Mouse (Mus musculus): Measurements from ENCODE around the gene Thap7. TPM values are rescaled to one million over a fixed set of nuclear protein-coding genes. Genes with fewer than 3 reads are reported as not detected.

The Thap7 gene
- polyA plus RNA-seq (2012; rRNA removed) = 45.2 and 55.7 TPM in 2 replicates

DNA sequence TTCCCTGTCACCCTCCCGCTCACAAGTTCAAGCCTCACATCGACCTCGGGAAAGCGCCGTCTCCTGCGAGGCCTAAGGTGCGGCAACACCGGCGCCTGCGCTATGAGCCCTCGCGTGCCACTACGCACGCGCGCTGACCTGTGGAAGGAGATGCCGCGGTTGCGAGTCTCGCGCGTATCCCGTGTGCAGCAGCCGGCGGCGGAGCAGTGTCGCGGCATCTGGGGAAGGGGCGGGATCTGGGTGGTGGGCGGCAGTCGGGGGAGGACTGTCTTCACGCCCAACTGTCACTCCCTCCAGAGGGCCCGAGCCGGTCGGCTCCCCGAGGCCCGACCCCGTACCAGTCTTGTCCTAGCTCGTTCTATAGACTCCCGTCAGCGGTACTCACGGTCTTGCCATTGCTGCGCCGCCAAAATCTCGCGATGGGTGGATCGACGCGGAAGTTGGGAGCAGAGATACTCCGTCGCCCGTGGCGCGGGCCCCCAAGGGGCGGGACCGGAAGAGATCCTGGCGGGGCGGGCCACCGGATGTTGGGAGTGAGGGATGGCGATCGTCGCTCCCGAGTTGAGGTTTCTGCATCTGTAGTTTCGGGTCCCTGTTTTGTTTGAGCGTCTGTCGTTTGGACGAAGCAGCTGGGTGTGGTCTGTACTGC lies at the start of gene Thap7:
TSS of gene Thap7 (minus strand) at position 497 of the 649 bp plus-strand sequence.

GRCm38 (mm10) chr16:17561751-17562208 lies 30.8 kb upstream of the Thap7 start, which contains the start of gene P2rx6:
Gene P2rx6 (plus strand): TSS chr16:17561885.

DNA sequence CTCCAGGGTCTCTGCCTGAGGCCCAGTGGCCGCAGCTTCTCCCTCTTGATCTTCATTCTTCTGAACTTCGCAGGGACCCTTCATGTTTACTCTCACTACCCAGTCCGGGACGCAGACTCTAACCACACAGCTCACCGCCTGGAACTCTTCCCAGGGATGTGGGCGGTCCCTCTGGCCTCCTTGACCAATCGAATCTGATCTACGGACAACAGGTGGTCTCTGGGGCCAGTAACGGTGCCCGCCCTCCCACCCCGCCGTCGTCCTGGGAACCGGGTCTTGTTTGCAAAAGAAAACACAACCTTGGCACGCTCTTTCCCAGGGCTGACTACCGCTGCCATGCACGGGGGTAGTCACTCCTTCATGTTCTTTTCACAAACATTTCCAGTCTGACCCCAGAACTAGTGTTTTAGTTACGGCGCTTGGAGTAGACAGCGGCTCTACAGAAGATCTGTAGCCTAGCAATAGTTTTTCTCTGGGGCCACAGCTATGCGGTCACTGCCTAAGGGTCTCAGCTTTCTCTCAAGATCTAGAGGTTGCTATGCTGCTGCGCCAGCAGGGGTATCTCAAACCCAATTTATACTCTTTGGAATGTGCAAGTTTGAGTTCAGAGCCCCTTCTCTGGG lies 30.3 kb upstream of the Thap7 start, which contains the start of gene Lrrc74b:
TSS of gene Lrrc74b (minus strand) at position 120 of the 623 bp plus-strand sequence.

DNA sequence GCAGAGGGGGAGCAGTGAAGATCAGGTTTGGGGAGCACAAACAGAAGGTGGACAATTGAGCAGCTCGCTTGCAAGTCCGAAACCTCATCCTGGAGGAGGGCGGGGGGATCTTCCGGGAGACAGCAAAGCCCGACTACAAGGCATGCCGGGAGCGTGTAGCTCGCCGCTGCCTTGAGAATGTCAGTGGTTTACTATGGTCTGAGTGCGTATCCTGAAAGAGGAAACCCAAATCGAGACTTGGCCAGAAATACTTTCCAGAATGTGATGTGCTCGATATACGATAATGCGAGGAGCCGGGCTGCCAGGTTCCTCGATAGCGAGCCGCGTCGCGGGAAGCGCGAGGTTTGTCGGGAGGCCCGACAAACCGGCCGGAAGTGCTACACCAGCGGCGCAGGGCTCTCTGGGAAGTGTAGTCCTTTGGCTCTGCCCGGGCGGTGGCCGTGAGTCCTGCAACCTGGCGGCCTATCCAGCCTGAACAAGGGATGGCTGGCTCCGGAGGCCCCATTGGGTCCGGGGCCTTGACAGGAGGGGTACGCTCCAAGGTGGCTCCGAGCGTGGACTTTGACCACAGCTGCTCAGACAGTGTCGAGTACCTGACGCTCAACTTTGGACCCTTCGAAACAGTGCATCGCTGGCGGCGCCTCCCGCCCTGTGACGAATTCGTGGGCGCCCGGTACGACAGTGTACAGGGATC lies 22.2 kb downstream of the Thap7 start, which contains the start of gene Lztr1:
TSS of gene Lztr1 (plus strand) at position 143 of the 694 bp plus-strand sequence.

DNA sequence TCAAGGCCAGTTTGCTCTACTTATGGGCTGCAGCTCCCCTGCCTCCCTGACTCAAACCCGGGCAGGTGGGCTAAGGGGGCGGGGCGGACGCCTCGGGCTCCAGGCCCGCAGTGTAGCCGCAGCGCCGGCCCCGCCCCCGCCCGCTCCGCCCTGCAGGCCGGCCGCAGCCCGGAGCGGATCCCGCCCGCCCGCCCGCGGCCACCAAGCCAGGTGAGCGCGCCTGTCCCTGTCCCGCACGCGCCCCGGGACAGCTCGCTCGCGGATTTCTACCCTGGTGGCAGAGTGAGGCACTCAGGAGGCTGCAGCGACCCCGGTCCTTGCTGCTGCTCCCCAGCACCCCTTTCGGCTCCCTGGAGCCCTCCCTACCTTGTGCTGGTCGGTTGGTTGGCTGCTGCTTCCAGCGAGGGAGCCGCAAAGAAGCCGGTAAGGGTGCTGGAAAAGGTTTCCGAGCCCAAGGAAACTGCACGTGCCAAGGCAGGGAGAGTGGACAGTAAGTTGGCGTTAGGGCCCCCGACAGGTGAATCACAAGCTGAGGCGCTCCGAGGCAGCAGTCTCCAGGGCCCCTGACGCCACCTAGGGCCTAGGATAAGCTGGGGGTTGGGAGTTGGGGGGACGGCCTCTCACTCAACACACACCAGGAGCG lies 41.3 kb downstream of the Thap7 start, which contains the start of gene Aifm3:
TSS of gene Aifm3 (plus strand) at position 143 of the 643 bp plus-strand sequence.

Other genes starting within 250 kb of the Thap7 start
- gene Serpind1, start 199.8 kb downstream of the Thap7 start, polyA plus RNA-seq (2012; rRNA removed) = 3.5 and 5.9 TPM in 2 replicates
- 7.0 and 10.6 TPM in 2 replicates for gene Snap29, start 125.2 kb downstream of the Thap7 start, polyA plus RNA-seq (2012; rRNA removed)
- 52.9 and 69.5 TPM in 2 replicates for gene Pi4ka, start 124.8 kb downstream of the Thap7 start, polyA plus RNA-seq (2012; rRNA removed)
- 33.1 and 39.4 TPM in 2 replicates for gene Crkl, start 79.1 kb downstream of the Thap7 start, polyA plus RNA-seq (2012; rRNA removed)
- gene Aifm3, start 41.5 kb downstream of the Thap7 start, polyA plus RNA-seq (2012; rRNA removed) = 4.4 and 7.6 TPM in 2 replicates
- gene Lztr1, start 22.4 kb downstream of the Thap7 start, polyA plus RNA-seq (2012; rRNA removed) = 106 and 179 TPM in 2 replicates
- 0.19 and 0.22 TPM in 2 replicates for gene Lrrc74b, start 30.1 kb upstream of the Thap7 start, polyA plus RNA-seq (2012; rRNA removed)
- gene P2rx6, start 30.7 kb upstream of the Thap7 start, polyA plus RNA-seq (2012; rRNA removed) = 0.76 and 0.91 TPM in 2 replicates
- 1.9 and 2.8 TPM in 2 replicates for gene Slc7a4, start 52.1 kb upstream of the Thap7 start, polyA plus RNA-seq (2012; rRNA removed)
- gene Smpd4, start 88.2 kb upstream of the Thap7 start, polyA plus RNA-seq (2012; rRNA removed) = 73.3 and 99.1 TPM in 2 replicates
- gene Ccdc74a, start 115.3 kb upstream of the Thap7 start, polyA plus RNA-seq (2012; rRNA removed) = 5.1 and 7.4 TPM in 2 replicates
- 37.9 and 63.3 TPM in 2 replicates for gene Med15, start 201.8 kb upstream of the Thap7 start, polyA plus RNA-seq (2012; rRNA removed)
- 44.7 and 82.6 TPM in 2 replicates for gene Klhl22, start 228.5 kb upstream of the Thap7 start, polyA plus RNA-seq (2012; rRNA removed)

Data from central nervous system, embryonic 11.5 days (tissue).